Mouse (Mus musculus) MN1 (cell line): Measurements from ENCODE around the gene Msantd2.

ENCODE experiments used
- DNase-seq: peaks from one replicate; pipeline ENCODE4 v3.0.0-alpha.2; 2016; ENCODE audit warnings: low spot score

The Msantd2 gene

GRCm38 (mm10) chr9:37541851-37542642, 52.9 kb downstream of the Msantd2 start:
- no peak for DNase-seq

GRCm38 (mm10) chr9:37543869-37544440, 54.8 kb downstream of the Msantd2 start:
- DNase-seq = no peak

GRCm38 (mm10) chr9:37544447-37545165, 55.5 kb downstream of the Msantd2 start:
- DNase-seq = no peak

GRCm38 (mm10) chr9:37545166-37545610, 56.1 kb downstream of the Msantd2 start:
- no peak for DNase-seq

- no peak for DNase-seq
Measured at GRCm38 (mm10) chr9:37545847-37546452, 56.8 kb downstream of the Msantd2 start.

GRCm38 (mm10) chr9:37546889-37547288, 57.8 kb downstream of the Msantd2 start:
- no peak for DNase-seq

GRCm38 (mm10) chr9:37550435-37550834, 61.3 kb downstream of the Msantd2 start:
- no peak for DNase-seq

GRCm38 (mm10) chr9:37551751-37552531, 62.8 kb downstream of the Msantd2 start:
- no peak for DNase-seq

GRCm38 (mm10) chr9:37552536-37553293, 63.6 kb downstream of the Msantd2 start, which contains the start of gene Nrgn:
Nrgn (minus strand) TSS chr9:37552904.
- peak; percentile 46 for DNase-seq

GRCm38 (mm10) chr9:37554279-37554678, 65.2 kb downstream of the Msantd2 start:
- DNase-seq = no peak

- DNase-seq = no peak
Measured at GRCm38 (mm10) chr9:37554838-37555748, 66.0 kb downstream of the Msantd2 start, which contains the start of gene Siae. Siae (plus strand) TSS chr9:37555698.

- DNase-seq = no peak
Measured at GRCm38 (mm10) chr9:37556366-37556765, 67.2 kb downstream of the Msantd2 start.

GRCm38 (mm10) chr9:37560617-37561016, 71.5 kb downstream of the Msantd2 start:
- DNase-seq = no peak

GRCm38 (mm10) chr9:37563805-37564204, 74.7 kb downstream of the Msantd2 start:
- no peak for DNase-seq

- DNase-seq = no peak
Measured at GRCm38 (mm10) chr9:37567019-37567418, 77.9 kb downstream of the Msantd2 start.

GRCm38 (mm10) chr9:37567454-37567853, 78.3 kb downstream of the Msantd2 start:
- DNase-seq = no peak

- DNase-seq = peak; percentile 13
Measured at GRCm38 (mm10) chr9:37567892-37568604, 78.9 kb downstream of the Msantd2 start.

- no peak for DNase-seq
Measured at GRCm38 (mm10) chr9:37568605-37569214, 79.6 kb downstream of the Msantd2 start.
